In genomic region chr3:40683171-40683570, GRCm38 (mm10) we compare ENCODE assay signal across 15 mouse cellular contexts. TPM values are rescaled to one million over a fixed set of nuclear protein-coding genes. Genes with fewer than 3 reads are reported as not detected.
DNase-seq lines count a peak whose midpoint lies in the region; ATAC-seq and TF ChIP-seq lines count a peak whose summit lies in the region.
"Had no signal": no experiment of that assay in that cellular context is flagged by ENCODE, and none has a peak within 500 bp of the region (broad histone marks: within the 10 kb centered on the region; RNA-seq: fewer than 3 reads in every experiment).

No protein-coding gene starts in this region.

- TF ChIP-seq CTCF in forebrain, postnatal 0 days (IDR thresholded peaks at IDR 0.05; ENCODE audit: low read depth): no peak
- TF ChIP-seq CTCF in lung, postnatal 0 days (IDR thresholded peaks at IDR 0.05): no peak

- 0 out of 2 replicates have a peak overlapping the region, but pooled peaks have one; percentile 3 for H3K4me2 ChIP-seq in forebrain, postnatal 0 days (ENCODE audit: low read depth)
- no peak overlapping the region for H3K4me2 ChIP-seq in forebrain, embryonic 16.5 days (ENCODE audit: low read length)
- H3K4me2 ChIP-seq in heart, embryonic 15.5 days: peak overlapping the region; percentile 14; the same call in 1 of the 2 replicates
- no peak overlapping the region for H3K4me2 ChIP-seq in lung, postnatal 0 days (replicated peaks; ENCODE audit: low read depth, low read length)
- H3K4me2 ChIP-seq in neural tube, embryonic 15.5 days: no peak overlapping the region
- H3K4me2 ChIP-seq: embryonic facial prominence, embryonic 12.5 days; hindbrain, embryonic 15.5 days; kidney, embryonic 15.5 days; liver, embryonic 11.5 days; midbrain, embryonic 11.5 days had no signal

- no peaks in the 10 kb centered on the region for H3K36me3 ChIP-seq in forebrain, postnatal 0 days (ENCODE audit: insufficient read depth)
- no peaks in the 10 kb centered on the region for H3K36me3 ChIP-seq in forebrain, embryonic 16.5 days (ENCODE audit: control insufficient read depth, insufficient read depth)
- H3K36me3 ChIP-seq in heart, embryonic 15.5 days: no peaks in the 10 kb centered on the region
- no peaks in the 10 kb centered on the region for H3K36me3 ChIP-seq in lung, postnatal 0 days (ENCODE audit: insufficient read depth, low read length)
- H3K36me3 ChIP-seq in neural tube, embryonic 15.5 days: no peaks in the 10 kb centered on the region
- H3K36me3 ChIP-seq: embryonic facial prominence, embryonic 12.5 days; hindbrain, embryonic 15.5 days had no signal

- DNase-seq in forebrain, postnatal 0 days: no peak
- no peak for DNase-seq in heart, adult 8-10 months (ENCODE audit: low spot score)
- peak; percentile 25 for DNase-seq in R1 (ENCODE audit: low read depth, low spot score)
- peak; percentile 42 to 59 for DNase-seq in cerebellum, postnatal 14 days
- DNase-seq in lung, postnatal 0 days (ENCODE audit: low spot score): no peak
- DNase-seq: lung, postnatal 10 days; right cerebral cortex, postnatal 4 days had no signal

- no peak overlapping the region for H3K27ac ChIP-seq in forebrain, postnatal 0 days (ENCODE audit: low read depth, low read length)
- no peak overlapping the region for H3K27ac ChIP-seq in forebrain, embryonic 16.5 days (ENCODE audit: low read length)
- H3K27ac ChIP-seq in heart, embryonic 15.5 days: peak overlapping the region; percentile 74
- no peak overlapping the region for H3K27ac ChIP-seq in lung, postnatal 0 days (ENCODE audit: low read length)
- no peak overlapping the region for H3K27ac ChIP-seq in neural tube, embryonic 15.5 days (replicated peaks)
- H3K27ac ChIP-seq: embryonic facial prominence, embryonic 12.5 days; hindbrain, embryonic 15.5 days; kidney, embryonic 15.5 days had no signal

- 78% methylated on average over 18 of the region's 18 CpGs for WGBS in forebrain, postnatal 0 days
- WGBS in forebrain, embryonic 16.5 days: 78% methylated on average over 18 of the region's 18 CpGs
- 81% methylated on average over 18 of the region's 18 CpGs for WGBS in heart, embryonic 15.5 days
- WGBS in lung, postnatal 0 days: 87% methylated on average over 18 of the region's 18 CpGs
- 91% methylated on average over 18 of the region's 18 CpGs for WGBS in neural tube, embryonic 15.5 days

- H3K4me3 ChIP-seq in forebrain, postnatal 0 days (ENCODE audit: low read depth, low read length): no peak overlapping the region
- H3K4me3 ChIP-seq in forebrain, embryonic 16.5 days (replicated peaks; ENCODE audit: low read length): no peak overlapping the region
- H3K4me3 ChIP-seq in heart, embryonic 15.5 days: peak overlapping the region; percentile 15; the same call in 1 of the 2 replicates
- no peak overlapping the region for H3K4me3 ChIP-seq in lung, postnatal 0 days (ENCODE audit: low read depth, low read length)
- no peak overlapping the region for H3K4me3 ChIP-seq in neural tube, embryonic 15.5 days (replicated peaks)
- H3K4me3 ChIP-seq: embryonic facial prominence, embryonic 12.5 days; hindbrain, embryonic 15.5 days; kidney, embryonic 15.5 days had no signal

- H3K9ac ChIP-seq in forebrain, postnatal 0 days: no peak overlapping the region
- no peak overlapping the region for H3K9ac ChIP-seq in forebrain, embryonic 16.5 days (replicated peaks; ENCODE audit: low read depth, low read length)
- no peak overlapping the region for H3K9ac ChIP-seq in heart, embryonic 15.5 days
- no peak overlapping the region for H3K9ac ChIP-seq in lung, postnatal 0 days (replicated peaks; ENCODE audit: low read depth)
- no peak overlapping the region for H3K9ac ChIP-seq in neural tube, embryonic 15.5 days (replicated peaks)
- H3K9ac ChIP-seq: embryonic facial prominence, embryonic 12.5 days; hindbrain, embryonic 15.5 days; kidney, embryonic 15.5 days had no signal

- no peaks in the 10 kb centered on the region for H3K9me3 ChIP-seq in forebrain, postnatal 0 days (ENCODE audit: low read length)
- no peaks in the 10 kb centered on the region for H3K9me3 ChIP-seq in forebrain, embryonic 16.5 days (ENCODE audit: control insufficient read depth, low read length)
- H3K9me3 ChIP-seq in heart, embryonic 15.5 days (replicated peaks): no peaks in the 10 kb centered on the region
- H3K9me3 ChIP-seq in lung, postnatal 0 days (ENCODE audit: low read length): no peaks in the 10 kb centered on the region
- no peaks in the 10 kb centered on the region for H3K9me3 ChIP-seq in neural tube, embryonic 15.5 days (replicated peaks)
- H3K9me3 ChIP-seq: embryonic facial prominence, embryonic 12.5 days; hindbrain, embryonic 15.5 days; kidney, embryonic 15.5 days had no signal

- TF ChIP-seq EP300 in lung, postnatal 0 days (IDR thresholded peaks at IDR 0.05): no peak

- ATAC-seq in forebrain, postnatal 0 days: no peak
- no peak for ATAC-seq in forebrain, embryonic 16.5 days
- ATAC-seq in heart, embryonic 15.5 days (replicated peaks; ENCODE audit: insufficient number of reproducible peaks, insufficient read depth, low FRiP score, low read depth): no peak; the same call in 1 of the 2 replicates
- no peak for ATAC-seq in lung, postnatal 0 days
- ATAC-seq in neural tube, embryonic 15.5 days (ENCODE audit: low FRiP score): no peak

- no peaks in the 10 kb centered on the region for H3K4me1 ChIP-seq in forebrain, postnatal 0 days (ENCODE audit: insufficient read depth)
- H3K4me1 ChIP-seq in forebrain, embryonic 16.5 days (replicated peaks; ENCODE audit: control insufficient read depth, insufficient read depth, low read length): peaks cover 15% of the 10 kb centered on the region
- peaks cover 35% of the 10 kb centered on the region for H3K4me1 ChIP-seq in heart, embryonic 15.5 days (replicated peaks)
- no peaks in the 10 kb centered on the region for H3K4me1 ChIP-seq in lung, postnatal 0 days (ENCODE audit: insufficient read depth, low read depth, low read length)
- peaks cover 7% of the 10 kb centered on the region; the same call in 1 of the 2 replicates for H3K4me1 ChIP-seq in neural tube, embryonic 15.5 days

- no peaks in the 10 kb centered on the region for H3K27me3 ChIP-seq in forebrain, postnatal 0 days (ENCODE audit: insufficient read depth, low read length)
- H3K27me3 ChIP-seq in forebrain, embryonic 16.5 days (replicated peaks; ENCODE audit: control insufficient read depth, insufficient read depth, low read length): no peaks in the 10 kb centered on the region
- no peaks in the 10 kb centered on the region for H3K27me3 ChIP-seq in heart, embryonic 15.5 days
- H3K27me3 ChIP-seq in lung, postnatal 0 days (replicated peaks; ENCODE audit: insufficient read depth, low read length): no peaks in the 10 kb centered on the region
- no peaks in the 10 kb centered on the region for H3K27me3 ChIP-seq in neural tube, embryonic 15.5 days (replicated peaks)
- H3K27me3 ChIP-seq: embryonic facial prominence, embryonic 12.5 days; hindbrain, embryonic 15.5 days; kidney, embryonic 15.5 days had no signal

RNA-seq across cellular contexts. Expression of gene Slc25a31, which starts 25.5 kb away (rescaled TPM):
- 0.05 and 0.08 TPM in 2 replicates for total RNA-seq in forebrain, postnatal 0 days (2014; rRNA removed)
- polyA plus RNA-seq in forebrain, postnatal 0 days (2015; fragmentation: Nextera tagmentation; extraction: Ambion mirVana): 0.13 and 0.16 TPM in 2 replicates
- 0.13 TPM in 1 of 2 replicates, not detected in the other for polyA plus RNA-seq in forebrain, embryonic 16.5 days (2015; fragmentation: Nextera tagmentation; extraction: Ambion mirVana)
- 0.81 and 0.85 TPM in 2 replicates for polyA plus RNA-seq in heart, embryonic 15.5 days (2015; fragmentation: Nextera tagmentation; extraction: Ambion mirVana)
- under 1 TPM; 0.17 to 0.38 (median 0.28) TPM for total RNA-seq in heart, adult 8-10 months (2022)
- 0.08 and 0.12 TPM in 2 replicates for polyA plus RNA-seq in lung, postnatal 0 days (2015; fragmentation: Nextera tagmentation; extraction: Ambion mirVana)
- polyA plus RNA-seq in neural tube, embryonic 15.5 days (2015; fragmentation: Nextera tagmentation; extraction: Ambion mirVana): 0.08 and 0.41 TPM in 2 replicates

Comparison
In these comparisons a context has a peak if more than half of its experiments do, and no peak if none do; other contexts are left out.
1. H3K4me2 ChIP-seq: peak in forebrain, postnatal 0 days (single experiment) and heart, embryonic 15.5 days (single experiment); none in forebrain, embryonic 16.5 days (single experiment), lung, postnatal 0 days (single experiment) and neural tube, embryonic 15.5 days (single experiment).
2. DNase-seq: peak in R1 (single experiment) and cerebellum, postnatal 14 days (2 of 2); none in forebrain, postnatal 0 days (single experiment), heart, adult 8-10 months (single experiment) and lung, postnatal 0 days (single experiment).